In the genomic region with DNA sequence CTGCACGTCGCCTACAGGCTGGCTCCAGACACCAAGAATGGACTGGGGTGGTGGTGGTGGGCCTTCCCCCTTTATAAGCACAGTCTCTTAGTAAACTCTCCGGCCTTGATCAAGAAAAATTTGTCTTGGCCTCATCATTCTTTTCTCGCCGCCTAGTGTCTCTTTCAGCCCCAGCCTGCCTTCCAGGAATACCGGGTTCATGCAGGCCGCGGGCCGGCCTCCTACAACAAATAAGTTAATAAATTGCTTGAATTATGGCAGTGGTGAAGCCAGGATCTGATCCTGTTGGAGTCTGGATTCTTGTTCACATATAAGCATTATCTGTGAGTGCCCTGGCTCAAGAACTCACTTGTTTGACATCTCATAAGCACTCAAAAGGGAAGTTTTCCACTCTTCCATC, we compare ENCODE assay signal across 39 mouse cellular contexts. TPM values are rescaled to one million over a fixed set of nuclear protein-coding genes. Genes with fewer than 3 reads are reported as not detected.
A peak's percentile ranks its signal among the peaks of the same experiment; 100 is the strongest.
DNase-seq lines count a peak whose midpoint lies in the region; ATAC-seq lines count a peak whose summit lies in the region.
"Had no signal": no experiment of that assay in that cellular context is flagged by ENCODE, and none has a peak within 500 bp of the region (broad histone marks: within the 10 kb centered on the region; RNA-seq: fewer than 3 reads in every experiment).

No protein-coding gene starts in this region.

- no peak overlapping the region for H3K9ac ChIP-seq in embryonic facial prominence, embryonic 14.5 days (ENCODE audit: low read depth, low read length)
- H3K9ac ChIP-seq: forebrain, embryonic 12.5 days; forebrain, postnatal 0 days; heart, embryonic 13.5 days; hindbrain, embryonic 14.5 days; limb, embryonic 15.5 days; liver, embryonic 15.5 days; lung, embryonic 14.5 days had no signal

- intact Hi-C loops in left cerebral cortex, postnatal 36 days (cut with DNase I), result no loop called here

- H3K4me2 ChIP-seq in embryonic facial prominence, embryonic 14.5 days (ENCODE audit: low read depth, low read length), result no peak overlapping the region
- H3K4me2 ChIP-seq: forebrain, embryonic 12.5 days; heart, embryonic 13.5 days; hindbrain, embryonic 14.5 days; limb, embryonic 15.5 days; liver, embryonic 15.5 days; lung, embryonic 14.5 days had no signal

- peak; percentile 19 for DNase-seq in testis, postnatal 10 days (ENCODE audit: low spot score)
- DNase-seq in testis, postnatal 14 days (ENCODE audit: low spot score), result no peak
- no peak for DNase-seq in embryonic facial prominence, embryonic 14.5 days (ENCODE audit: low spot score)
- DNase-seq in kidney, postnatal 14 days, result peak; percentile 42
- DNase-seq in left cerebral cortex, postnatal 36 days (ENCODE audit: low spot score in 2 of 2), result no peak
- DNase-seq in layer of hippocampus, postnatal 25 days (ENCODE audit: extremely low spot score in 1 of 2, low spot score in 1 of 2), result no peak
- DNase-seq: adrenal gland, postnatal 36 days; B cell, adult 2 months; cerebellum, adult 18-20 months; cerebellum, postnatal 14 days; forebrain, postnatal 0 days; gastrocnemius, postnatal 10 days; heart, postnatal 10 days; left cerebral cortex, postnatal 4 days; lung, embryonic 14.5 days; lung, postnatal 14 days; right cerebral cortex, adult 18-20 months; thymus, postnatal 4 days had no signal

- peaks cover 8% of the 10 kb centered on the region; the same call in 1 of the 2 replicates for H3K36me3 ChIP-seq in embryonic facial prominence, embryonic 14.5 days (ENCODE audit: control insufficient read depth, insufficient read depth, low read length)
- H3K36me3 ChIP-seq: forebrain, embryonic 12.5 days; heart, embryonic 13.5 days; limb, embryonic 15.5 days; liver, embryonic 15.5 days had no signal

- no peaks in the 10 kb centered on the region for H3K9me3 ChIP-seq in embryonic facial prominence, embryonic 14.5 days (ENCODE audit: control insufficient read depth, low read length)
- H3K9me3 ChIP-seq: forebrain, embryonic 12.5 days; heart, embryonic 13.5 days; limb, embryonic 15.5 days; liver, embryonic 15.5 days; midbrain, embryonic 10.5 days had no signal

- H3K27ac ChIP-seq in embryonic facial prominence, embryonic 14.5 days (replicated peaks; ENCODE audit: low read depth, low read length), result peak overlapping the region; percentile 88; the same call in 1 of the 2 replicates
- H3K27ac ChIP-seq: heart, embryonic 13.5 days; hindbrain, embryonic 14.5 days; left cerebral cortex, adult 2 months; limb, embryonic 15.5 days; liver, embryonic 15.5 days; stomach, postnatal 0 days had no signal

- H3K4me3 ChIP-seq in embryonic facial prominence, embryonic 14.5 days (ENCODE audit: low read depth, low read length), result no peak overlapping the region
- H3K4me3 ChIP-seq: forebrain, embryonic 12.5 days; heart, embryonic 13.5 days; left cerebral cortex, adult 2 months; limb, embryonic 15.5 days; liver, embryonic 15.5 days; midbrain, embryonic 10.5 days had no signal

- no peaks in the 10 kb centered on the region for H3K27me3 ChIP-seq in embryonic facial prominence, embryonic 14.5 days (replicated peaks; ENCODE audit: control insufficient read depth, insufficient read depth, low read length)
- H3K27me3 ChIP-seq: forebrain, embryonic 12.5 days; heart, embryonic 13.5 days; limb, embryonic 15.5 days; liver, embryonic 15.5 days had no signal

- peaks cover 51% of the 10 kb centered on the region for H3K4me1 ChIP-seq in embryonic facial prominence, embryonic 14.5 days (ENCODE audit: control insufficient read depth, insufficient read depth, low read length)
- H3K4me1 ChIP-seq: liver, embryonic 15.5 days had no signal

- ATAC-seq in embryonic facial prominence, embryonic 14.5 days (ENCODE audit: low read depth), result no peak
- ATAC-seq: forebrain, postnatal 0 days; intestine, postnatal 0 days; midbrain, embryonic 16.5 days had no signal

- WGBS in embryonic facial prominence, embryonic 14.5 days, result 93% methylated on average over 9 of the region's 9 CpGs

RNA-seq across cellular contexts. Expression of gene Ttc23l, which starts 38.4 kb away (rescaled TPM):
- polyA plus RNA-seq in embryonic facial prominence, embryonic 14.5 days (2014; fragmentation: Nextera tagmentation; extraction: Ambion mirVana), result 0.08 and 0.13 TPM in 2 replicates
- total RNA-seq in left cerebral cortex, postnatal 36 days (2021), result not detected
- total RNA-seq in layer of hippocampus, postnatal 25 days (2021), result not detected
- total RNA-seq: adrenal gland, adult 18-20 months; adrenal gland, postnatal 36 days; forebrain, postnatal 0 days; gastrocnemius, postnatal 10 days; heart, adult 8-10 months; heart, postnatal 10 days; hematopoietic stem cell, adult 5-6 weeks; layer of hippocampus, postnatal 10 days; left cerebral cortex, adult 2 months; left cerebral cortex, postnatal 4 days; megakaryocyte progenitor cell, adult 5-6 weeks; neutrophil, adult 5-6 weeks had no signal
- polyA plus RNA-seq: brain, embryonic 14.5 days; cortical plate, adult 2 months; forebrain, embryonic 12.5 days; forebrain, postnatal 0 days; heart, embryonic 13.5 days; hindbrain, embryonic 14.5 days; intestine, postnatal 0 days; limb, embryonic 15.5 days; liver, embryonic 15.5 days; lung, embryonic 14.5 days; midbrain, embryonic 10.5 days; neural tube, embryonic 11.5 days; spleen, adult 2 months; stomach, postnatal 0 days; thymus, postnatal 0 days had no signal

Comparison
In these comparisons a context has a peak if more than half of its experiments do, and no peak if none do; other contexts are left out.
1. DNase-seq: peak in testis, postnatal 10 days (single experiment) and kidney, postnatal 14 days (single experiment); none in testis, postnatal 14 days (single experiment), embryonic facial prominence, embryonic 14.5 days (single experiment), left cerebral cortex, postnatal 36 days (0 of 2) and layer of hippocampus, postnatal 25 days (0 of 2).